Mouse (Mus musculus): ENCODE results near the gene Dact2.

The Dact2 gene

GRCm38 (mm10) chr17:14174401-14174800, 29.7 kb downstream of the Dact2 start:
- DNase-seq (ENCODE audit: low spot score in 2 of 2), result no peak

GRCm38 (mm10) chr17:14173459-14173858, 30.6 kb downstream of the Dact2 start:
- peak in 1 of 2 experiments; percentile 5 for DNase-seq (ENCODE audit: low spot score in 2 of 2)

GRCm38 (mm10) chr17:14172731-14173130, 31.4 kb downstream of the Dact2 start:
- peak; percentile 39 to 50 for DNase-seq (ENCODE audit: low spot score in 2 of 2)

GRCm38 (mm10) chr17:14172184-14172583, 31.9 kb downstream of the Dact2 start:
- DNase-seq (ENCODE audit: low spot score in 2 of 2), result peak in 1 of 2 experiments; percentile 16

GRCm38 (mm10) chr17:14170961-14171479, 33.1 kb downstream of the Dact2 start:
- no peak for DNase-seq (ENCODE audit: low spot score in 2 of 2)

- no peak for DNase-seq (ENCODE audit: low spot score in 2 of 2)
These were observed 34.7 kb downstream of the Dact2 start for GRCm38 (mm10) chr17:14169431-14169830.

- no peak for DNase-seq (ENCODE audit: low spot score in 2 of 2)
These were observed 36.5 kb downstream of the Dact2 start for GRCm38 (mm10) chr17:14167594-14167993.

GRCm38 (mm10) chr17:14166746-14167432, 37.2 kb downstream of the Dact2 start:
- DNase-seq (ENCODE audit: low spot score in 2 of 2), result no peak

GRCm38 (mm10) chr17:14165934-14166610, 38.0 kb downstream of the Dact2 start:
- DNase-seq (ENCODE audit: low spot score in 2 of 2), result no peak

- no peak for DNase-seq (ENCODE audit: low spot score in 2 of 2)
These were observed 38.7 kb downstream of the Dact2 start for GRCm38 (mm10) chr17:14165332-14165876.

- no peak for DNase-seq (ENCODE audit: low spot score in 2 of 2)
These were observed 43.3 kb downstream of the Dact2 start for GRCm38 (mm10) chr17:14160846-14161245.

- no peak for DNase-seq (ENCODE audit: low spot score in 2 of 2)
These were observed 46.3 kb downstream of the Dact2 start for GRCm38 (mm10) chr17:14157779-14158195.
